Mouse (Mus musculus): Measurements from ENCODE around the gene Tas2r116. TPM values are rescaled to one million over a fixed set of nuclear protein-coding genes. Genes with fewer than 3 reads are reported as not detected.

Tas2r116 gene
- total RNA-seq (2021): not detected
- long read RNA-seq, experiment 1: 0 reads
- long read RNA-seq, experiment 2: 0 reads

GRCm38 (mm10) chr6:132855138-132855537 is at the start of gene Tas2r116:
Gene Tas2r116, plus strand, starts transcription at chr6:132855438.
- DNase-seq (ENCODE audit: low spot score in 2 of 2): no peak

GRCm38 (mm10) chr6:132846842-132847241 is 8.4 kb upstream of the Tas2r116 start, which contains the start of gene Tas2r123:
Gene Tas2r123, plus strand, starts transcription at chr6:132847142.
- no peak for DNase-seq (ENCODE audit: low spot score in 2 of 2)

GRCm38 (mm10) chr6:132867708-132868107 is 12.5 kb downstream of the Tas2r116 start, which contains the start of gene Tas2r110:
Gene Tas2r110, plus strand, starts transcription at chr6:132868008.
- DNase-seq (ENCODE audit: low spot score in 2 of 2): no peak

- no peak for DNase-seq (ENCODE audit: low spot score in 2 of 2)
Measured at GRCm38 (mm10) chr6:132892711-132893110, 37.5 kb downstream of the Tas2r116 start, which contains the start of gene Tas2r113. Gene Tas2r113, plus strand, starts transcription at chr6:132893011.

Other genes with a start within 250 kb of the Tas2r116 start
- gene A630073D07Rik, start 203.9 kb upstream of the Tas2r116 start, total RNA-seq (2021): not detected
- not detected for gene Tas2r120, start 198.5 kb upstream of the Tas2r116 start, total RNA-seq (2021)
- gene Tas2r121, start 154.4 kb upstream of the Tas2r116 start, total RNA-seq (2021): not detected
- gene Tas2r122, start 143.5 kb upstream of the Tas2r116 start, total RNA-seq (2021): not detected
- not detected for gene Tas2r115, start 117.4 kb upstream of the Tas2r116 start, total RNA-seq (2021)
- not detected for gene Tas2r124, start 100.7 kb upstream of the Tas2r116 start, total RNA-seq (2021)
- gene Tas2r102, start 93.3 kb upstream of the Tas2r116 start, total RNA-seq (2021): not detected
- not detected for gene Tas2r136, start 77.3 kb upstream of the Tas2r116 start, total RNA-seq (2021)
- gene Tas2r117, start 52.6 kb upstream of the Tas2r116 start, total RNA-seq (2021): not detected
- gene Tas2r123, start 8.3 kb upstream of the Tas2r116 start, total RNA-seq (2021): not detected
- gene Tas2r110, start 12.6 kb downstream of the Tas2r116 start, total RNA-seq (2021): not detected
- not detected for gene Tas2r113, start 37.6 kb downstream of the Tas2r116 start, total RNA-seq (2021)
- not detected for gene Tas2r125, start 54.2 kb downstream of the Tas2r116 start, total RNA-seq (2021)
- not detected for gene Tas2r129, start 95.7 kb downstream of the Tas2r116 start, total RNA-seq (2021)
- gene Tas2r131, start 102.5 kb downstream of the Tas2r116 start, total RNA-seq (2021): not detected
- not detected for gene Tas2r109, start 125.5 kb downstream of the Tas2r116 start, total RNA-seq (2021)
- gene Tas2r103, start 181.7 kb downstream of the Tas2r116 start, total RNA-seq (2021): not detected
- not detected for gene Tas2r140, start 200.4 kb downstream of the Tas2r116 start, total RNA-seq (2021)
- gene Smim10l1, start 249.5 kb downstream of the Tas2r116 start, total RNA-seq (2021): 100 to 1,000 TPM in 1 of 2 experiments, 10 to 100 TPM in 1; 88.2 to 104 TPM

All from adrenal gland, adult 18-20 months (tissue).